Mouse (Mus musculus) splenic B cell, adult 2 months (primary cell): ENCODE results near the gene Ffar3.
"Not testable (repeated sequence)": the region's sequence is repeated elsewhere in the genome, so short reads cannot be mapped to it uniquely, and the experiment has no call there.

Experiments
- DNase-seq: peaks from one replicate; pipeline ENCODE4 v3.0.0-alpha.2; 2011; ENCODE audit warnings: low read depth, low spot score
- H3K27me3 ChIP-seq: 2 replicates; pipeline ENCODE4 v1.6.1; 2012; ENCODE audit warnings: mild to moderate bottlenecking, low read length, moderate library complexity, mixed read lengths; ENCODE audit not compliant: control insufficient read depth, poor library complexity, insufficient read depth, severe bottlenecking
- H3K36me3 ChIP-seq: 2 replicates; pipeline ENCODE4 v1.6.1; 2012; ENCODE audit warnings: mild to moderate bottlenecking, low read length, moderate library complexity, mixed read lengths; ENCODE audit not compliant: control insufficient read depth, poor library complexity, insufficient read depth, severe bottlenecking

Ffar3 gene

GRCm38 (mm10) chr7:30859635-30860402 lies 3.8 kb upstream of the Ffar3 start:
- Histone ChIP-seq H3K27me3 (no peaks in the 10 kb centered on the region), H3K36me3 (no peaks in the 10 kb centered on the region; the same call in 1 of the 2 replicates)
- peak; percentile 83 for DNase-seq

DNA sequence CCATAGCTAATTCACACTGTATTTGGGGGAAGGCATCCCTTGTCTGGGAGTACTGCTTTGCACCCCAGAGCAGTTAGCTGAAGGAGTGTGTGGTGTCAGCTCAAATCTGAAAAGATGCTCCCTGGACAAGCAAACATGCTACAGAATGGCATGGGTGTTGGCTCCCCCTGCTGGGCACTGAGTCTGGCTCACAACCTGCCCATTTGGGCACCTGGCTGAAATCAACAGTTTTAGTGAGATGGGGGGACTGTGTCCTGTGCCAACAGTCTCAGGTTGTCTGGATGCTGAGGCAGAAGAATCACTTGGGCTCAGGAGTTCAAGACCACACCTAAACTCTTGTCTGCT lies 3.3 kb upstream of the Ffar3 start:
- no peaks in the 10 kb centered on the region for H3K27me3 ChIP-seq
- peak; percentile 94 for DNase-seq
- H3K36me3 ChIP-seq, result no peaks in the 10 kb centered on the region; the same call in 1 of the 2 replicates

DNA sequence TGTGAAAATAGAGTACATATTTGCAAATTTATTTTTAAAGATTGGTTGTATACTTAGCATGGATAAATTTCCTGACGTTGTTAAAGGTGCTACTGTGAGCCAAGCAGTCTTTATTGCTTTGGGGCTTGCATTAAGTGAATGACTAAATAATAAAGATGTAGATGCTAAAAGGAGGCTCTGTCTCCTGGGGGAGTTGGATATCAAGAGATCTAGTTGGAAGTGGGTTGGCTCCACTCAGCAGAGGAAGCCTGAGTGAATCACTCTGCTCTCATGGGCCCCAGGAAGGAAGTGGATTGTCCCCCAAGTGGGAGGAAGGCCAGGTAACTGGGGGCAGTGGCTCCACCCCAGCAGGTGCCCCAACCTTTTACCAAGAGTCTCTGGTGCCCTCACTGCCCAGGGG lies 1.8 kb upstream of the Ffar3 start:
- DNase-seq, result no peak
- H3K36me3 ChIP-seq, result no peaks in the 10 kb centered on the region; the same call in 1 of the 2 replicates
- H3K27me3 ChIP-seq, result no peaks in the 10 kb centered on the region

DNA sequence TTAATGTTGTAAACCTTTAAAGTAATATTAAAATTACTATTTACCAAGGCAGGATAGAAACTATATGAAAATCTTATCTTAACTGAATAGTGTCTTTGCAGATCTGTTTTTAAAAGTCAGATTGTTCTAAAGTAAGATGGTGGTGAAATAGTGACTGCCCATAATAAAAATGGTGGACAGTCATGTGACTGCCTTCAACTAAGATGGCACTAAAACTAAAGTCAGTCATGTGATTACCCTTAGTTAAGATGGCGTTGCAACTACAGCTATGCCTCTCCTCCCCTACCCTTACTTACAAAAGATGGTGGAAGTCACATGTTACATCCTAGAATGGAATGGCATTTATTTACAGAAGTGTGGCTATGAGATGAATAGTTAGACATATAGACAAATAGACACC lies 4.6 kb downstream of the Ffar3 start:
- H3K27me3 ChIP-seq, result no peaks in the 10 kb centered on the region
- no peaks in the 10 kb centered on the region for H3K36me3 ChIP-seq
- DNase-seq, result no peak

DNA sequence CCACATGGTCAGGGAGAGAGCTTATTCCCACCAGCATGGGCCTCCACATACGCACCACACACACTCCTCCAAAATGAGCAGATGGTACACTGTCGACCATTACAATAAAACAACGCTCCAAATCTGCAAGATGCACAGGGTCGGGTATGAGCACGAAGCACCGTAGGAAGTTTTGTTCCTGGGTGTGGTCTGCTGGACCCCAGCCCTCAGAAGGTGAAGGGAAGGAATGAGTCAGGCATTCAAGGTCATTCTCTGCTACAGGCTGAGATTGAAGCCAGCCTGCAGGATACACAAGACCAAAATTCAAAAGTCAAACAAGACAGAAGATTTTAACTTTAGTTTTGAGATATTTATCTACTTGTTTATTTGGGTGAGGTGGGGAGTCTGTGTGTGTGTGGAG lies 8.0 kb downstream of the Ffar3 start:
- H3K36me3 ChIP-seq, result no peaks in the 10 kb centered on the region
- DNase-seq, result no peak
- no peaks in the 10 kb centered on the region for H3K27me3 ChIP-seq

DNA sequence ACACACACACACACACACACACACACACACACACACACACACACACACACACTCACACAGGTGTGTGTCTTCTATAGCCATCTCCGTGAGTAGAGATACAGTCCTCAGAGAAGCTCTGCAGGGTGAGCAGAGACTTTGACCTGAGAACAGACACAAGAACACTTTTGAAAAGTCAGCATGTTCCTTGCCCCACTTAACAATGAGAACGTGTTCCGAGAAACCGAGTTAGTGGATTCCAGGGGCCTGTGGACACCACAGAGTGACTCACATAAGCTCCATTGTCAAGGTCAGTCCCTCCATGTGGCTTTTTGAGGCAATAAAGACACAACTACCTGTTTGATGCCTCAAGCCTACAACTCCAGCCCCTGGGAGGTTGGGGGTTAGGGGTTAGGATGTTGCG lies 8.6 kb downstream of the Ffar3 start:
- no peak for DNase-seq
- Histone ChIP-seq H3K36me3 (no peaks in the 10 kb centered on the region), H3K27me3 (no peaks in the 10 kb centered on the region)

GRCm38 (mm10) chr7:30846505-30847053 lies 9.4 kb downstream of the Ffar3 start:
- DNase-seq, result peak; percentile 35
- Histone ChIP-seq H3K27me3 (no peaks in the 10 kb centered on the region), H3K36me3 (no peaks in the 10 kb centered on the region)

DNA sequence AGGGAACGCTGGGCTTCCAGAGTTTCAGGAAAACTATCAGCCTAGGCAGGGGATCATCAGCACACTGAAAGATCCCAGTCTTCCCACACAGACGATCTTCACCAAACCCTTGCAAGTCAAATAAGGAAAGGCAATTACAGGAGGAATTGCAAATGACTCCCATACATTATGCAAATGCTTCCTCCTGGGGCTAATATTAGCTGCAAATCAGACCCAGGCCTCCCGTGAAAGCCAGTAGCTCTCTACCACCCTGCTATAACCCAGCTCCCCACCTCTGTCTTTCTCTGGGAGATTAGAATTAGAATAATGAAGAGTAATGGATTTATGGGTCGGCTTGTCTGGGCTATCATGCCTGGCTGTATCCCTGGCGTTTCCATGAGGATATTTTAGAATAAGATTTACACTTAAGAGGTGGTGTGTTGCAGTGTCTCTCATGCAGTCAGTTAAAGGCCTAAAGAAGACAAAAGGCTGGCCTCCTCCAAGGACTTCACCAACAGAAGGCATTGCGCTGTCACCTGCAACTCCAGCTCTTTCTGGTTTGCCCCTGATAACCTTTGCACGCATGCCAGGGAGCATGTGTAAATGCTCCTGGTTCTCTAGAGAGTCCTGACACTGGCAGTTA lies 11.2 kb downstream of the Ffar3 start:
- no peaks in the 10 kb centered on the region for H3K36me3 ChIP-seq
- no peaks in the 10 kb centered on the region for H3K27me3 ChIP-seq
- no peak for DNase-seq

DNA sequence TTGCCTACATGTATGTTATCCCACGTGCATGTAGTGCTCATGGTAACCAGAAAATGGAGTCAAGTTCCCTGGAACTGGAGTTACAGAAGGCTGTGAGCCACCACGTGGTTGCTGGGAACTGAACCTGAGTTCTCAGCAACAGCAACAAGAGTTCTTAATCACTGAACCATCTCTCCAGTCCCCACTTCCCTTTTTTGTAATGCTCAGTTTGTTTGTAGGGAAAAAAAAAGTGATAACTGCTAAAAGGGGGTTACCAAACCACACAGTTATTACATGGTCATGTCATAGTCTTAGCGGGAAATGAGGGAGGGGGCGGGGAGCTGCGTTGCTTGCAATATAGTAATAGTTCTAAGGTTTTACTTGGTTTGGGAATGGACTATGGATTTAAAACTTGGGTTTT lies 13.9 kb downstream of the Ffar3 start:
- DNase-seq, result peak; percentile 90
- H3K27me3 ChIP-seq, result no peaks in the 10 kb centered on the region
- H3K36me3 ChIP-seq, result no peaks in the 10 kb centered on the region

GRCm38 (mm10) chr7:30841379-30841778 lies 14.6 kb downstream of the Ffar3 start:
- DNase-seq, result no peak
- H3K27me3 ChIP-seq, result no peaks in the 10 kb centered on the region
- H3K36me3 ChIP-seq, result no peaks in the 10 kb centered on the region

DNA sequence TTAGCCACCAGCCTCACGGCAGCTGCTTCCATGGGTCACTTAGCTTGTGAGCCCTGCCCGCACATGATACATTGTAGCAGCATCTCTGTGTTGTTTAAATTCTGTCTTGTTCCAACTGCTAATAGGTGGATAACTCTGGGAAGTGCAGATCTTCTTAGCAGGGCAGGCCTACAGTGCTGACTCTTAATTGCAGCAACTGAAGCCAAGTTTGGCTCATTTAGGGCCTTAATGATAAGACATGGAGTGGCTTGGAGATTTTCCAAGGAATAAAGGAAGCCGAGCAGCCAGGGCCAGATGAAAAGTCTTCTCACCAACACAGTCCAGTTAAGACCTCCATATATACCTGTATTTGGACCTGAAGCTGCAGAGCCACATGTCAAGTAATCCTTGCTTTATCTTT lies 15.7 kb downstream of the Ffar3 start:
- DNase-seq, result no peak
- H3K36me3 ChIP-seq, result no peaks in the 10 kb centered on the region
- H3K27me3 ChIP-seq, result no peaks in the 10 kb centered on the region

DNA sequence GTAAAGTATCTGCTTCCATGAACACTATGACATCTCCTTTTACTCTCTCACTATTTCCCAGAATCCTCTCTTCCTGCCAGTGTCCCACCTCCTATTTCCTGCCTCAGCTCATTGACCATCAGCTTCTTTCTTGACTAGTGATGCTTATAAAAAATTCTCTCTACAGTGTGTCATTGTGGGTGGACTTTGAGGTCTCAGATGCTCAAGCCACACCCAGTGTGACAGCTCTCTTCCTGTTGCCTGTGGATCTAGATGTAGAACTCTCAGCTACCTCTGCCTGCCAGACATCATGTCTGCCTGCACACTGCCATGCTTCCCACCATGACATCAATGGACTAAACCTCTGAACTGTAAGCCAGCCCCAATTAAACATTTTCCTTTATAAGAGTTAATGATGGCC lies 18.7 kb downstream of the Ffar3 start:
- DNase-seq, result peak; percentile 21
- Histone ChIP-seq H3K36me3 (no peaks in the 10 kb centered on the region), H3K27me3 (no peaks in the 10 kb centered on the region)

DNA sequence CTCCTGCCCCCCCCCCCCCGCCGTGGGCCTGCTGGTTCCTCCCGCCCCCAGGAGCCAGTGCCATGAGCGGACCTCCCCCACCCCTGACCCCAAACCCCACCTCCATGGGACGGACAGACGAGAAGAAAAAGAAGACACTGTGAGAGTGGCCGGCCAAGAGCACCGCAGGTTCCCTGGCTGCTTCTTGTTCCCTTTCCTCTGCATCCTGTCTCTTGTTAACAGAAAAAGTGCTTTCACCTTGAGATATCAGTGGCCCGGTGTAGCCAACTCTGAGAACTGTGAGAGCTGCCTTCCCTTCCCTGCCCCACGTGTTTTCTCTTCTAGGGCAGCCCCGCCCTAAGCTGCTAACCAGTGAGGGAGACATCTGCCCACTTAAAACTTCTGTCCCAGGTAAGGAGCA lies 23.3 kb downstream of the Ffar3 start:
- peak; percentile 19 for DNase-seq
- not testable (repeated sequence) for H3K36me3 ChIP-seq, H3K27me3 ChIP-seq

GRCm38 (mm10) chr7:30832261-30832660 lies 23.7 kb downstream of the Ffar3 start:
- Histone ChIP-seq H3K36me3 (no peaks in the 10 kb centered on the region), H3K27me3 (no peaks in the 10 kb centered on the region)
- DNase-seq, result peak; percentile 56

GRCm38 (mm10) chr7:30829428-30829827 lies 26.6 kb downstream of the Ffar3 start:
- H3K27me3 ChIP-seq, result no peaks in the 10 kb centered on the region
- no peaks in the 10 kb centered on the region for H3K36me3 ChIP-seq
- peak; percentile 43 for DNase-seq
